Mouse (Mus musculus): Measurements from ENCODE around the gene Olfr293. TPM values are rescaled to one million over a fixed set of nuclear protein-coding genes. Genes with fewer than 3 reads are reported as not detected.

Olfr293 gene
- not detected for total RNA-seq (2021)
- long read RNA-seq, experiment 1 = 0 reads
- long read RNA-seq, experiment 2 = 0 reads

DNA sequence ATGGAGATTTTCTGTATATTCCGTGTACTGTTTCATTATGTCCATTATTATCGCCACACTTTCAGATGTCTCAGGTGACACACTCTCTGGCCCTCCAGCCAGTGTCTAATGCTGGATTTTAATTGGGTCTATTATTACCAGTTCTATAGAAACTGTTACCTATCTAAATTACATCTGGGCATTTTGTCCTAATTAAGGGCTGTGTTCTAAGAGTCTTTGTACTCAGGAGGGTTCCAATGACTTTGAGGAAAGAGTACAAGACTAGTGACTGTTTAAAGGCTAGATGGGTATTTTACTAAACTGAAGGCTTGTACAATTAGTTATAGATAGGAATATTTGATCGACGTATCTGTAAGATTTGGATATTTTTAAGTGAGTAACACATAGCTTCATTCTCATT is at the start of gene Olfr293:
Gene Olfr293, plus strand, starts transcription at position 301 of the 400 bp plus-strand sequence.
- DNase-seq (ENCODE audit: low spot score in 2 of 2) = no peak

DNA sequence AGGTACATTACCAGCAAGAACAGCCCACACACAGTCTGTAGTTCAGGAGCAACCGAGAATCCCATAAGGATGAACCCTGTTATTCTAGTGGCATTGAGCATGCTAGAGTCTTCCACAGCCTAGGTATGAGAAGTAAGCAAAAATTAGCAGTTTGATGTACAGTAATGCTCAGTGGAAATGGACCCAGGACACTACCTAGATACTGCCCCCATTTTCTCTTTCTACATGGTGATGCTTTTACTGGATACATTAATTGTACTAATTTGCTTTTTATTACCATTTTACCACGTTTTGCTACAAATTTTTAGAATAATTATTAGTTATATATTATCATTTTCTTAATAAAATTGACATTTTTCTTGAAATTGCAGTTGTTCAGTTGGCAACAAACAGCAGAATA is 32.3 kb upstream of the Olfr293 start, which contains the start of gene Olfr294:
Gene Olfr294, minus strand, starts transcription at position 101 of the 400 bp plus-strand sequence.
- DNase-seq (ENCODE audit: low spot score in 2 of 2) = no peak

DNA sequence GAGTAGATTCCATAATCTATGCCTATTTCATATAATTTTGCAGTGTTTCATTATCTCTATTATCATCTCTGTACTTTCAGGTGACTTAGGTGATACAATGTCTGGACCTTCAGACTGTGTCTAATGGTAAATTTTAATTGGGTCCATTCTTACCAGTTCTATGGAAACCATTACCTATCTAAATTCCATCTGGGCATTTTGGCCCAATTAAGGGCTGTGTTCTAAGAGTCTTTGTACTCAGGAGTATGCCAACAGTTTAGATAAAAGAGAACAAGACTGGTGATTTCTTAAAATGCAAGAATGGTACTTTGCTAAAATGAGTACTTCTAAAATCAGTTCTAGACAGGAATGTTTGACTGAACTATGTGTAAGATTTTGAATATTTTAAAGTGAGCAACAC is 39.2 kb downstream of the Olfr293 start, which contains the start of gene Olfr292:
Gene Olfr292, plus strand, starts transcription at position 301 of the 400 bp plus-strand sequence.
- no peak for DNase-seq (ENCODE audit: low spot score in 2 of 2)

Other genes starting within 250 kb of the Olfr293 start
- gene Olfr301, start 245.2 kb upstream of the Olfr293 start, total RNA-seq (2021) = not detected
- not detected for gene Olfr299, start 189.1 kb upstream of the Olfr293 start, total RNA-seq (2021)
- not detected for gene Olfr298, start 156.6 kb upstream of the Olfr293 start, total RNA-seq (2021)
- gene Olfr297, start 129.1 kb upstream of the Olfr293 start, total RNA-seq (2021) = not detected
- gene Olfr295, start 65.2 kb upstream of the Olfr293 start, total RNA-seq (2021) = not detected
- gene Olfr294, start 32.4 kb upstream of the Olfr293 start, total RNA-seq (2021) = not detected
- gene Olfr292, start 39.3 kb downstream of the Olfr293 start, total RNA-seq (2021) = not detected
- gene Folh1, start 126.9 kb downstream of the Olfr293 start, total RNA-seq (2021) = 1 to 10 TPM; 1.2 to 1.8 TPM
- gene Vmn2r77, start 146.0 kb downstream of the Olfr293 start, total RNA-seq (2021) = not detected